Mouse (Mus musculus) cerebellum, adult 8-10 months (tissue): Measurements from ENCODE around the gene Dock1.
A peak's percentile ranks its signal among the peaks of the same experiment; 100 is the strongest.

Experiments used
- DNase-seq: peaks from one replicate; pipeline ENCODE4 v3.0.0; 2022

Gene Dock1

GRCm38 (mm10) chr7:134842751-134843150 lies 172.3 kb downstream of the Dock1 start:
- DNase-seq, result no peak

GRCm38 (mm10) chr7:134862000-134862399 lies 191.5 kb downstream of the Dock1 start:
- DNase-seq, result no peak

- no peak for DNase-seq
Observed at GRCm38 (mm10) chr7:134864175-134864574, 193.7 kb downstream of the Dock1 start.

GRCm38 (mm10) chr7:134872511-134872910 lies 202.1 kb downstream of the Dock1 start:
- DNase-seq, result no peak

- DNase-seq, result no peak
Observed at GRCm38 (mm10) chr7:134872981-134873380, 202.5 kb downstream of the Dock1 start.

GRCm38 (mm10) chr7:134878985-134879384 lies 208.5 kb downstream of the Dock1 start:
- no peak for DNase-seq

GRCm38 (mm10) chr7:134880431-134880830 lies 210.0 kb downstream of the Dock1 start:
- DNase-seq, result no peak

GRCm38 (mm10) chr7:134883516-134883915 lies 213.1 kb downstream of the Dock1 start:
- DNase-seq, result no peak

GRCm38 (mm10) chr7:134892449-134892871 lies 222.0 kb downstream of the Dock1 start:
- no peak for DNase-seq

- DNase-seq, result peak; percentile 3
Observed at GRCm38 (mm10) chr7:134892972-134893371, 222.5 kb downstream of the Dock1 start.

- DNase-seq, result no peak
Observed at GRCm38 (mm10) chr7:134894604-134895003, 224.2 kb downstream of the Dock1 start.

- DNase-seq, result no peak
Observed at GRCm38 (mm10) chr7:134899462-134899861, 229.0 kb downstream of the Dock1 start.

- no peak for DNase-seq
Observed at GRCm38 (mm10) chr7:134901992-134902391, 231.5 kb downstream of the Dock1 start.

- no peak for DNase-seq
Observed at GRCm38 (mm10) chr7:134931886-134932285, 261.4 kb downstream of the Dock1 start.

GRCm38 (mm10) chr7:134937471-134937926 lies 267.0 kb downstream of the Dock1 start:
- no peak for DNase-seq

- DNase-seq, result no peak
Observed at GRCm38 (mm10) chr7:134937927-134938609, 267.6 kb downstream of the Dock1 start, which contains the start of gene Fam196a. TSS of gene Fam196a (minus strand) at chr7:134938430.

GRCm38 (mm10) chr7:134941891-134942290 lies 271.4 kb downstream of the Dock1 start:
- no peak for DNase-seq

GRCm38 (mm10) chr7:134943063-134943462 lies 272.6 kb downstream of the Dock1 start:
- no peak for DNase-seq

- DNase-seq, result no peak
Observed at GRCm38 (mm10) chr7:134943701-134944100, 273.2 kb downstream of the Dock1 start.

GRCm38 (mm10) chr7:134945925-134946716 lies 275.7 kb downstream of the Dock1 start:
- DNase-seq, result no peak

- no peak for DNase-seq
Observed at GRCm38 (mm10) chr7:134959086-134959485, 288.6 kb downstream of the Dock1 start.

- no peak for DNase-seq
Observed at GRCm38 (mm10) chr7:134960871-134961270, 290.4 kb downstream of the Dock1 start.

GRCm38 (mm10) chr7:134961608-134962007 lies 291.2 kb downstream of the Dock1 start:
- DNase-seq, result no peak

GRCm38 (mm10) chr7:134990244-134990643 lies 319.8 kb downstream of the Dock1 start:
- no peak for DNase-seq
